Mouse (Mus musculus) CD4-positive helper T cell, adult 2 months (primary cell): ENCODE measurements around the gene Gdf7.

Experiments used
- DNase-seq: peaks from one replicate; pipeline ENCODE4 v3.0.0-alpha.2; 2012; ENCODE audit warnings: low read depth, missing footprints, low spot score

The Gdf7 gene

DNA sequence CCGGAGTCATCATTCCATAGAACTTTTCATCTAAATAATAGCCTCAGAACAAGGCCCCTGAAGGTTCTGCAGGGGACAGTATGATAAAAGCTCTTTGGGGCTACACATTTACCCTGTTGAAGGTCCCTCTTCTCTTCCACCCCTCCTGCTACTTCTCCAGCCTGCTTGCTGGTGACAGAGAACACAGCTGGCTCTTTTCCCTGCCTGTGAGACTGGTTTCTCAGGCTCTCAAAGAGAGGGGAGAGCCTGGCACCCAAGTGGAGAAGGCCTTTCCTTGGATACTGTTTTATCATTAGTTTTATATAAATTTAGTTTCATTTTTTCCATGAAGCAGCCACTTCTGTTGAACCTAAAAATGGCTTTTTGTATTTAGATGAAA, 25.9 kb upstream of the Gdf7 start:
- DNase-seq = no peak

- DNase-seq = peak; percentile 80
These were observed 25.3 kb upstream of the Gdf7 start for GRCm38 (mm10) chr12:8326825-8327674.

DNA sequence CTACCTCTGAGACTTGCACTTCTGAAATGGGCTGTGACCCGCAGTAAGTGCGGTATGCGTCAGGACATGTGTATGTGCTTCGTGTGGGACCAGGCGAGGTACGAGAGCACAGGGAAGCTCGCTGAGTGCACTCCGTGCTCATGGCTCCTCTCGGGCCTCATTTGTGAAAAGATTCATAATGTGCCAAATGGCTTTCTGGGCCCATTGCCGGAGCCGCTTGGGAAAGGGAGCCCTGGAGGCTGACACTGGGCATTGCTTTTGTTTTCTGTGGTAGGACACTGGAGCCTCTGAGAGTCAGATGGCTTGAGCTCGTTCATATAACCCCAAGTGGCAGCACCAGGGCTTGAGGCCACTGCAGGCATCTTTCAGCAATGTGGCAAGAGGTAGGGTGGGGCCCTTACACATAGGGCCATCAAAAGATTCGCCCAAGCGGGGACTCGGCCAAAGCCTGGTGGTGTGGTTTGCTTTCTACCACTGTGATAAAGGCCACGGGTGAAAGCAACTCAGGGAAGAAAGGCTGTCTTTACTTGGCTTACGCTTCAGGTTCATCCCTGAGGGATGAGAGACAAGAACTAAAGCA, 24.3 kb upstream of the Gdf7 start:
- DNase-seq = no peak

DNA sequence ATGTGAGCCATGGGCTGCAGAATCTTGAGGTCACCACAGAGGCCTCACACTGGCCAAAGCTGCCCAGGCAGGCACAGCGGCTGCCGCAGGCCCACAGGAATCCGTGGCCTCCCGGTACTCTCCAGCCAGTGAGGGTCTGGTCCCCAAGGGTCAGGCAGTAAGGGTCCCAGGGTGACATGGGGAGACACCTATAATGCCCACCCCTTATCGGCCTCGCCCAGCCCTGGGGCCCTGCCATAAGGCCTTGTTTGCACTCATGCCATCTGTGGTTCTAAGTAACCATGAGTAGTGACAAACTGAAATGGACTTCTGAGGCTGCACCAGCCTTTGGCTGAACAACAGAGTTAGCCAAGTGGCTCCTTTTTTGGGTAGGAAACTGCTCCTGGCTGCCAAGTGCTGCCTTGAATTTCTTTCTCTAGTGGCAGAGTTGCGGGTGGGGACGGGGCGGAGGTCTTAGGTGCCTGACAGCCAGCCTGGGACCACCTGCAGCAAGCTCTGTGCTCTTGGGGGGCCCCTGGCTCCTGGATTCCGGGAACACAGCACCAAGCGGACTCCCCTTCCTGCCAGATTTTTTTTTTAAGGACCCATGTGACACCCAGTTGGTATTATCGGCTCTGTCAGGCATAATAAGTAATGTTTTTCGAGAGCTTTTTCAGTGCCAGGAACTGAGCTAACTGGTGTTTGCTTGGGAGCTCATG, 23.6 kb upstream of the Gdf7 start:
- DNase-seq = no peak

- no peak for DNase-seq
These were observed 22.3 kb upstream of the Gdf7 start for GRCm38 (mm10) chr12:8324086-8324485.

- no peak for DNase-seq
These were observed 19.8 kb upstream of the Gdf7 start for GRCm38 (mm10) chr12:8321506-8321905.

- DNase-seq = peak; percentile 58
These were observed 18.4 kb upstream of the Gdf7 start for GRCm38 (mm10) chr12:8320084-8320713.

GRCm38 (mm10) chr12:8316541-8316940, 14.8 kb upstream of the Gdf7 start:
- no peak for DNase-seq

DNA sequence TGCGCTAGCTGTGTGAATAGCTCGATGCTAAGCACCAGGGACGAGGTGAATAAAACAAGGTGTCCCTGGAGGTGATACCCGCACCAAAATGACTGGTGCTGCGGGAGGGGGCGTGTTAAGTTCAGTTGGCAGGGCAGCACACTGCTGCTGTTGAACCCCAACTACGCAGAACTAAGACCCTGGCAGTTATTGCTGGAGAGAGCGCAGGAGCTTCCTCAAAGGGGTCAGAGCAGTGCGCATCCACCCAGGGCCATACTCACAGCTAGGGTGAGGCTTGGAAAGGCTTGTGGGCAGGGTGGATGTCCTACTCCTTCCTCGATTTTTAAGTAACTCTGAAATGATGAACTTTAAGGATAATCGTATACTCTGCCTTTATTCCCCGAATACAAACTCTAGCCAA, 12.0 kb upstream of the Gdf7 start:
- no peak for DNase-seq

- DNase-seq = peak; percentile 87
These were observed 11.6 kb upstream of the Gdf7 start, which contains the start of gene Hs1bp3 for GRCm38 (mm10) chr12:8313270-8313771. Hs1bp3 (plus strand) TSS chr12:8313432.

DNA sequence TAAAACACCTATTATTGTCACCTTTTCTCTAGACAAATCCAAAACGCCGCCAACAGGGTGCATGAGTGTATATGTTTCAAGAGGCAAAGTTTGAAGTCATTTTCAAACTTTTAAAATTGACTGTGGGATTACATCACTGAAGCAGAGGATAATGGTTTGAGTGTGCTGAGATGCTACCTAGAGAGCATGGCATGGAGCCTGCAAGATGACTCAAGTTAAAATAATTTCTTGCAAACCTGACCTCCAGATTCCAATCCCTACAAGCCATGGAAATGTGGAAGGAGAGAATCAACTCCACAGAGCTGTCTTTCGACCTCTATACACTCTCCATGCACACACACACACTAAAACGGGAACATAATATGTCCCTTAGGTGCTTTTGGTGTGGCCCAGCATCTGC, 10.5 kb upstream of the Gdf7 start:
- DNase-seq = no peak

DNA sequence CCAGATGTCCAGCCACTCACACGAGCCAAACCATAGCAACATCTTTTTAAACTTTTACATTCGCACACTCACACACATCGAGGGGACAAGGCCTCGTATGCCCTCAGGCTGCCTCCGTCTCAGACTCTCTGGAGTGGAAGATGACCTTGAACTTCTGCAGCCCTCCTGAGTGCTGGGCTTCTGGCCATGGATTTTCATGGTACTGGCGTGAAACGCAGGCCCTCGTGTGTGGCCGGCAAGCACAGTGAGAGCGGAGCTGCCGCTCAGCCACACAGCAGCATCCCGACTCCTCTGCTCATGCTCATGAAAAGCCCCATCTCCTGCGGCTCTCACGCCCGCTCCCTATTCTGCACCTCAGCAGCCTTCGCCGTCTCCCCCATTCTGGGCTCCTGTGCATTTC, 9.2 kb upstream of the Gdf7 start:
- DNase-seq = no peak

GRCm38 (mm10) chr12:8306910-8307309, 5.2 kb upstream of the Gdf7 start:
- peak; percentile 60 for DNase-seq

DNA sequence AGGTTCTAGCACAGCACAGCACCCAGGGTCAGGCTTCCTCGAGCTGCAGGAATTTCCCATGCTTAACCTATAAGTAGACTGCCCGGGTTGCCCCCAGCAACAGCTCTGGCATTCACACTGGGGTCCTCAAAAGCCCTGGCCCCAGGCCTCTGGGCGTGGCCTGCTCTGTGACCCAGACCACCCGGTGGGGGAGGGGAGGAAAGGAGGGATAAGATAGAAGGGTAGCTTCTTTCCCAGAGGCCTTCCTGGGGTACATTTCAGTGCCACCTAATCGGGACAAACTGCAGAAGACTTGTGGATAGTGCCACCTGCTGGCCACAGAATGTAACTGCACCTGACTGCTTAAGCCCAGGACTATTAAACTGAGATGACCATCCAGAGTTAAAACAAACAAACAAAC, 4.7 kb upstream of the Gdf7 start:
- peak; percentile 60 for DNase-seq

DNA sequence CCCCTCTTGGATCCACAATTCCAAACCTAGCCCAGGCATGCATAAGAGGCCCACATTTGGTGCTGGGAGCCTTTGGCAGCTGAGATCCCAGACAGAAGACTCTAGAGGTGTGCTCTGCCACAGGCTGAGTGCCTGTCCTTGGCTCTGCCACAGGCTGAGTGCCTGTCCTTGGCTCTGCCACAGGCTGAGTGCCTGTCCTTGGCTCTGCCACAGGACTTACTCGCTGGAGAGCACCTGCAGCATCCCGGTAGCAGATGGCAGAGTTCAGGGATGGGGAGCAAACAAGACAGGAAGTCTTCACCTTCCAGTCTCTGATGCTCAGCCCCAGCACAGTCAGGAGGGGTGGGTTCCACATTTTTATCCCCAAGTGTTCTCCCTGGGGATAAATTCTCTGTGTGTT, 3.5 kb upstream of the Gdf7 start:
- DNase-seq = no peak

DNA sequence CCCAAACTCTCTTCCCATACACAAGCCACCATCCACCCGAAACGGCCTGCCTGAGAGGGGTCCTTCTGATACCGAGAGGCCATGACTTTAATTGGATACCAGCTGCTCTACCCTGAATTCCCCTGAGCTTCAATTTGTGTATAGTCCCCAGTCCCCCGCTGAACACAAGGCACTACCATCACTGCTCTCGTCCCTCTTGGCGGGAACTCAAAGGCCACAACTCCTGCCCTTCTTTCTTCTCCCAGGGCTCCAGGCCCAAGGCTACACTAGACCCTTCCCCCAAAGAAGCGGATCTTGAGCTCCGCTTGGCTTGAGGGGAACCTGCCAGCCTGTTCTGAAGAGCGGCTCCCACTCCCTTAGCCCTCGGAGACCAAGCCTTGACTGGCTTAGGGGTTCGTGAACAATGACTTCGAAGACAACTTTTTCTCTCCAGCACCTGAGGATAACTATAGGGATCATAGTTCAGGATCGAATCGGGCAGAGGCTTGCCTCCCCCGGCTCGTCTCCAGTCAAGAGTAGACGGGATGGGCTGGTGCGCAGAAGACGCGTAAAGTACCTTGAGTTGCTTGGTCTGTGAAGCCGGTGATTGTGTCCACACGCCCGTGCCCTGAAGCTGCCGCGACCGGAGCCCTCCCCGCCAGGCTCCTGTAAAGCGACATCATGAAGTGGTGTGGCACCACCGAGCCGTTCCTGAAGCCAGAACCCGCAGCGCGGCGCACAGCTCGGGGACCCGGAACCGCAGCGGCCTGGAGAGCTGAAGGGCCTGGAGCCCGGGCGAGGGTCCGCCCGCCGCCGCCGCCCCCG, 541 bp downstream of the Gdf7 start:
- no peak for DNase-seq

DNA sequence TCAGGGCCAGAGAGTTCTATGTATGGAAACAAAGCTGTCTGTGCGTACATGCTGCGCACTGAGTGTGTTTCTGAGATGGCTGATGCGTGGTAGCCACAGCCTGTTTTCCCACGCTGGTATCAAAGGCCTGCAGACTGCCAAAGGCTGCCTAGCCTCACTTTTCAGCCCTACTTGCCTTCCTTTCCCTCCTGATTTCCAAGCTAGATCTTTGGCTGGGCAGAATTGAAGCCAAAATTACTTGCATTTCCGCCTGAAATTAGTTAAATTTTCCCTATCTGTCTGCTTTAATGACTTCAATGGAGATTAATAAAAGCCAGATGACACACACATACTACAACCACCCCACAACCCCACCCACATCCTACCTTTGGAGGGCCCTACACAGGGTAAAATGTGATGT, 1.2 kb downstream of the Gdf7 start:
- DNase-seq = no peak

- no peak for DNase-seq
These were observed 1.7 kb downstream of the Gdf7 start for GRCm38 (mm10) chr12:8300111-8300480.

DNA sequence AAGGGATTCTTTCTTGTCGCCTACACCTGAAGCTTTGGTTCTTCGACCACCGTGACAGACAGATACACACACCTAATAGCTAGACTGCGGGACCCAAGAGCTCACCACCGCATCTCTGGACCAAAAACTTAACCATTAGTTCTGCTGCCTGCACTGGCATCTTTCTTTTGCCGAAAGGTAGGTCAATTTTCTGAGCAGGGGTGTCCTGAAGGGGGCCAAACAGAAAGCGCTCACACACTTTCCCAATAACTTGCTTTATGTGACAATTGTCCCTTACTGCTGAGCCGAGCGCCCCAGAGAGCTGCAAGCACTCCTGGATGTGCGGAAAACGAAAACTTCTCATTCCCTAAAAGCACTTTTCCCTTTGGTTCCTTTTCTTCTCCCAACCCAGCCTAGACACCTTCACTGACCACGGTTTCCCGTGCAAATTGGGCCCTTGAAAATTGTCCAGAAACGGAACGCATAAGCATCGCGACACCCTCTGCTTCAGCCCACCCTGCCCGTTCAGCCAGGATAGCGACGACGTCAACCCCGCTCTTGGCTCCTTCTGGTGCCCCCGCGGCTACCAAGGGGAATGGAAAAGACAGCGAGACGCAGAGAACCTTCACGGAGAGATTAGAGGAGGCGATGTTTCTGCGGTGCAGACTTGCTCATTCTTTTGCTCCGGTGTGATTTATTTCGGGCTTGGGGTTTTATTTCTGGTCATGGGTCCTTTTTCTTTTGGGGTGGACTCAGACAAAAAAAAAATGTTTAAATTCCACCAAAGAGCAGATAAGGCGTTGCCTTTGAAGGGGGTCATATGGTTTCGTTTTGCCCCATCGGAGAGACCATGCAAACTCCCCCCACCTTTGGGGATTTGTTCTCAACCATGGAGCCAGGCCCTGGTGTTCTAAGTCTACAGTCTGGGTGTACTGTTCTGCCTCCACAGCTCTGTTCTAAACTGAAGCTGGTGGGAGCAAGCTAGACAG, 2.3 kb downstream of the Gdf7 start:
- no peak for DNase-seq
